Mouse (Mus musculus): ENCODE results near the gene Ier2.

DNA sequence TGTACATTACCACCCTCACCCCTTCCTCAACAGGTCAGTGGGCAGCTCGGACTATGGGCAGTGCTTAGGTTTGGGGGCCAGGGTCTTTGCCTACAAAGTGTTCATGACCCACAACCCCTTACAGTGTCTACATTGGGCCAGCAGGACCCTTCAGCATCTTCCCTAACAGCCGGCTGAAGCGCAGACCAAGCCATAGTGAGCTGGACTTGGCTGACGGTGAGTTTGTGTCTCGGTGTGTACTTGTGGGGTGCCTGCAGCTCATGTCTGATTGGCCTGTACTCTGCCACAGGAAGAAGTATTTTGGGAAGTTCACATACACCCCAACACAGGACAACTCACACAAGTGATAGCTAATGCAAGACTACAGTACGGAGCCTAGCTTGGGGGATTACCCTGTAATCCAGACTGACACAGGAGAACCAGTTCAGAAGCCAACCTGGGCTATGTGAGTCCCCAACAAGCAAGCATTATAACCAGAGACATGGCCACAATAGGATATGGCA, 40.4 kb upstream of the Ier2 start:
- TF ChIP-seq CTCF (IDR thresholded peaks at IDR 0.05; ENCODE audit: borderline replicate concordance, extremely low read depth, insufficient read depth, insufficient read length) (no peak), POLR2A (IDR thresholded peaks at IDR 0.05; ENCODE audit: borderline replicate concordance, extremely low read depth, insufficient read depth, insufficient read length, poor library complexity, severe bottlenecking) (no peak)
